Mouse (Mus musculus) embryonic fibroblast, embryonic 13.5 days (primary cell): Measurements from ENCODE around the gene Zfp37. TPM values are rescaled to one million over a fixed set of nuclear protein-coding genes. Genes with fewer than 3 reads are reported as not detected.
"Not testable (repeated sequence)": the region's sequence is repeated elsewhere in the genome, so short reads cannot be mapped to it uniquely, and the experiment has no call there.

Experiments used
- H3K27ac ChIP-seq: 2 replicates; pipeline ENCODE4 v1.5.1; 2012; ENCODE audit warnings: low read length, control low read depth, inconsistent platforms; ENCODE audit not compliant: insufficient read depth
- H3K4me1 ChIP-seq: 2 replicates; pipeline ENCODE4 v1.6.1; 2011; ENCODE audit warnings: low read length; ENCODE audit not compliant: control insufficient read depth, insufficient read depth
- H3K4me3 ChIP-seq: 2 replicates; pipeline ENCODE4 v1.5.1; 2011; ENCODE audit warnings: mild to moderate bottlenecking, control low read depth, low read length; ENCODE audit not compliant: insufficient read depth
- CTCF ChIP-seq: IDR thresholded peaks from 2 replicates; pipeline ENCODE4 v1.5.1; 2011; ENCODE audit warnings: mild to moderate bottlenecking, control low read depth, low read length, moderate library complexity, borderline replicate concordance; ENCODE audit not compliant: insufficient read depth
- POLR2A ChIP-seq: IDR thresholded peaks from 2 replicates; pipeline ENCODE4 v1.6.1; 2011; ENCODE audit warnings: low read depth, mild to moderate bottlenecking, control low read depth, low read length, moderate library complexity
- polyA plus RNA-seq: library from polyadenylated mRNA; stranded (reverse); fragments of >200 nt; gene quantifications from 2 replicates; pipeline ENCODE4 v1.2.4, GENCODE M21; 2011; ENCODE audit warnings: low read depth; ENCODE audit not compliant: missing spikeins, insufficient read length

The Zfp37 gene
- polyA plus RNA-seq, 1 experiment, result 12.7 TPM

DNA sequence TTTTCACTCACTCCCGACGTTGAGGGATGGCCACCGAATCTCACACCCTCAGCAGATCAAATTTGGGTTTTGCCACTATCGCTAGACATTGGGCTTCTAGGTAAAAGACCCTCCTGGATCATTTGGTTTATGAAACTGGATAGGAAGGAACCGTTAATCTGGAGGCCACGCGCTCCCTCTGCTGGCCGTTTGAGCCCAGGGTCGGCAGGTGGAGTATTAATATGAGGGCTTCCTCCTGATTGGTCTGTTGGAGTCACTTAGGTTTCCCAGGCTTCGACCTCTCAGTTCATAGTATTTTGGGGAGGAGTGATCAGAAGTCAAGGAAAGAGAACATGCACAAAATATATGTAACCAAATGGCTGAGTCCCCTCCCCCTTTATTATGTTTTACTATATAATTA is 2.5 kb downstream of the Zfp37 start:
- no peak overlapping the region for H3K4me3 ChIP-seq
- H3K4me1 ChIP-seq, result no peaks in the 10 kb centered on the region
- TF ChIP-seq CTCF (peak; percentile 61), POLR2A (no peak)
- H3K27ac ChIP-seq, result no peak overlapping the region

GRCm38 (mm10) chr4:62213490-62213889 is 17.4 kb downstream of the Zfp37 start:
- no peak for TF ChIP-seq CTCF
- TF ChIP-seq POLR2A, result no peak
- H3K4me3 ChIP-seq, result no peak overlapping the region
- H3K27ac ChIP-seq, result no peak overlapping the region
- no peaks in the 10 kb centered on the region; the same call in 1 of the 2 replicates for H3K4me1 ChIP-seq

DNA sequence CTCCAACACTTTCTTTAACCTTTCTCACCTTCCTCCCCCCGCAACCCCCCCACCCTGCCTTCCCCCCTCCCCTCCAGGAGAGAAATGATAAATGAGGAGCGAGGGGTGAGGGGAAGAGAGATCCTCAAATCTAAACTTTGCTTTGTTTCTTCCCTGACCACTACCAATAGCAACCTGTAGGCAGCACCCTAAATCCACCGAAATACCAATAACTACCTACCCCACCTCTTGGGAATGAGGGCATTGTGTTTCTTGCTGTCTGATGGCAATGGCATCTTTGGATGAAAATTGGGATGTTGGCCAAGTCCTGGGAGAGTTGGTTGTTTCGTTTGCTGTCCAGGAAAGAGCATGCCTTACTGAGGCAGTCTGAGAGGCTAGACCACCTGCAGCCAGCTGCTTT is 20.8 kb downstream of the Zfp37 start:
- no peak overlapping the region for H3K27ac ChIP-seq
- no peaks in the 10 kb centered on the region; the same call in 1 of the 2 replicates for H3K4me1 ChIP-seq
- H3K4me3 ChIP-seq, result no peak overlapping the region
- no peak for TF ChIP-seq CTCF

DNA sequence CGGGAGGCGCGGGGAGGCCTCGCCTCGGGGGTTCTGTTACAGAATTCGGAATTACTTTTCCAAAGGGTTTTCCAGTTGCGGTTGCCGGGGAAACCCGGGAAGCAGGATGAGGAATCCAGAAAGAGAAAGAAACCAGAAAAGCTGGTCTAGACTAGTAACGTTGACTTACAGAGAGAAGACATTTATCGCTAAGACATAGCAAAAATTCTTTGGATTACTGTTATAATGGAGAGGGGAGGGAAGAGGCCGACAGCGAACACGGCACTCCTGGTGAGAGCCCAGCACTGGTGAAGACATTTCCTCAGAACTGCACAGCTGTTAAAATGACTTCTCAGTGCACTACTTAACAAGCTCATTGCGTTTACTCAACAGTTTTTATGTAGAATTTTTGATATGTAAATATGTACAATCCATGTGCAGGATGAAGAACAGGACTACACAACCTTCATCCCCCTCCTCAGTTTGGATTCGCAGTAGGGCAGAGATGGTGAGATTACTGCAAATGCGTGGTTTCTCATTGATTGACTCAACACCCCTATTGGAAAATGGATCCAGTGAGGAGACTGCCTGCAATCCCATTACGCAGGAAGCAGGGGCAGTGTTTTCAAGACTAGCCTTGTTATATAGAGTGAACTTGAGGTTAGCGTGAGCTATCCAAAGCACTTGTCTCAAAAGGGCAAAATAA is 22.0 kb downstream of the Zfp37 start:
- peak overlapping the region; percentile 62 for H3K4me3 ChIP-seq
- TF ChIP-seq CTCF (no peak), POLR2A (no peak)
- H3K27ac ChIP-seq, result peak overlapping the region; percentile 81
- no peaks in the 10 kb centered on the region; the same call in 1 of the 2 replicates for H3K4me1 ChIP-seq

GRCm38 (mm10) chr4:62207851-62208695 is 22.8 kb downstream of the Zfp37 start:
- Histone ChIP-seq H3K4me3 (peak overlapping the region; percentile 62), H3K4me1 (no peaks in the 10 kb centered on the region; the same call in 1 of the 2 replicates), H3K27ac (peak overlapping the region; percentile 81)
- TF ChIP-seq CTCF, result no peak
- peak; percentile 77 for TF ChIP-seq POLR2A

DNA sequence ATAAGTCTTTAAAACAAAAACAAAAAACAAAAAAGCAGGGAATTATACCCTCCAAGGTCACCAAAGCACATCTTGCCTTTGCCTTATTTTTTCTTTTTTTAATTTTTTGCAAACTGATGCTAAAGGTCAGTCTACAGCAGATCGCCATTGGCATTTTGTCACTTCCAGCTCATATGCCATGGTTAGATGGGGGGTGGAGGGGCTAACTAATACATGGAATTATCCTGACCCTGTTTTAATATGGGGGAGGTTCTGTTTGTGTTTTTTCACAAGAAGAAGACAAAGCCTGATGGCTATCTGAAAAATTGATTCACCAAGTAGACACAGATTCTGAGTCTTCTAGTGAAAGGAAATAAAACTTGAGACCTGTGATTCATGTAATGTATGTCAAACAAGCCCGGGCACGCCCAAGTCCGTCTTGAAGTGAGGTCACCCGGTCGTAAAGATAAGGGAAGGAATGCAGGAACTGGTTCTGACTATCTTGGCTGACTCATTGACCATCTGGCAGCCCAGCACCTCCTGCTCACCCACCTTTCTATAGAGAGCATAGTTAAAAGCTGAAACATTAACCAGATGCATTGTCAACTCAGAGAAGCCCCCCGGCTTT is 30.8 kb downstream of the Zfp37 start:
- H3K4me1 ChIP-seq, result no peaks in the 10 kb centered on the region
- TF ChIP-seq POLR2A (no peak), CTCF (no peak)
- no peak overlapping the region for H3K4me3 ChIP-seq
- no peak overlapping the region for H3K27ac ChIP-seq

DNA sequence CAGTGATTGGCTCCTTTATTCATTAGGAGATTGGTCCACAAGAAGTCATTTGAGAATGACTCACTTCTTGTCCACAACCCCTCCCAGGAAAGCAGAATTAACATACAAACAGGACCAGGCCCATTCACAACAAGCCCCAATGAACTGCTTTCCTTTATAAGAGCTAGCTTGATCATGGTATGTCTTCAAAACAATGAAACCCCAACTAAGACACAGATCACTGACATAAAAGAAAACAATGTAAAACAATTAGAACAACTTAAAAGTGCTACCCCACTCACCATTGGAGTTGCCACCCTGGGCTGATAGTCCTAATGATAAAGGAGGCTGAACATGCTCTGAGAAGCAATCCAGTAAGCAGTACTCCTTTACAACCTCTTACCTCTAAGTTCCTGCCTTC is 42.1 kb downstream of the Zfp37 start:
- no peak for TF ChIP-seq POLR2A
- no peak for TF ChIP-seq CTCF
- H3K27ac ChIP-seq, result no peak overlapping the region
- H3K4me3 ChIP-seq, result no peak overlapping the region
- no peaks in the 10 kb centered on the region for H3K4me1 ChIP-seq

DNA sequence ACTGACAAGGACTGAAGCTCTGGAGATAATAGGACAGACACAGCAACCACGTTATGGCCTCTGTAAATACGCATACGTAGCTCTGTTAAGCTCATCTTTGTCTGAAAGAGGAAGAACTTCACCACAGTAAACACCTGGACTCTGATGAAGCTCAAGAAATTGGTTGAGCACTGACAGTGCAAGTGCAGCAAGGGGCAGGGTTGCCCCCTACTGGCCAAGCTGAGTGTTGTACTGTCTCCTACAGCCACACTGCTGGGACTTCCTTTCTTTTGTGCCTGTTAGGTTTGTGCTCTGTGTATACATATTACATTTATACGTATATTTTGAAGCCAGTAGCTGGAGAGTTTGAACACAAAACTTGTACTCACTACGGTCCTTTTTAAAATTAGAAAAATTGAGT is 53.6 kb downstream of the Zfp37 start:
- Histone ChIP-seq H3K4me1 (no peaks in the 10 kb centered on the region), H3K4me3 (no peak overlapping the region), H3K27ac (no peak overlapping the region)
- TF ChIP-seq CTCF, result peak; percentile 46; the same call in 1 of the 2 replicates
- no peak for TF ChIP-seq POLR2A

- Histone ChIP-seq H3K27ac (no peak overlapping the region), H3K4me3 (no peak overlapping the region), H3K4me1 (no peaks in the 10 kb centered on the region)
- no peak for TF ChIP-seq POLR2A
- TF ChIP-seq CTCF, result no peak
These were observed 56.4 kb downstream of the Zfp37 start for GRCm38 (mm10) chr4:62174471-62174870.

GRCm38 (mm10) chr4:62167636-62168035 is 63.2 kb downstream of the Zfp37 start:
- not testable (repeated sequence) for H3K4me1 ChIP-seq, H3K27ac ChIP-seq, H3K4me3 ChIP-seq
